Mouse (Mus musculus) liver, embryonic 16.5 days (tissue): ENCODE data around the gene Mctp2. TPM values are rescaled to one million over a fixed set of nuclear protein-coding genes. Genes with fewer than 3 reads are reported as not detected.

ENCODE experiments used
- ATAC-seq: fragments of 200-750 bp; cut with Nextera tagmentation; 2 replicates; pipeline ENCODE4 v1.8.0; 2017; ENCODE audit warnings: low read depth, mild to moderate bottlenecking, moderate number of reproducible peaks, moderate library complexity
- H3K27ac ChIP-seq: fragments of 300-500 bp; sonication (generic); 2 replicates; pipeline ENCODE4 v1.5.1; 2014; ENCODE audit warnings: mild to moderate bottlenecking, low read length
- H3K27me3 ChIP-seq: fragments of 300-500 bp; sonication (generic); 2 replicates; pipeline ENCODE4 v1.6.1; 2014; ENCODE audit warnings: low read depth, low read length, mixed read lengths; ENCODE audit not compliant: control insufficient read depth, insufficient read depth
- H3K36me3 ChIP-seq: fragments of 300-500 bp; sonication (generic); 2 replicates; pipeline ENCODE4 v1.6.1; 2014; ENCODE audit warnings: mild to moderate bottlenecking; ENCODE audit not compliant: control insufficient read depth, insufficient read depth
- H3K4me1 ChIP-seq: fragments of 300-500 bp; sonication (generic); 2 replicates; pipeline ENCODE4 v1.6.1; 2014; ENCODE audit warnings: low read depth, low read length, mixed read lengths; ENCODE audit not compliant: control insufficient read depth
- H3K4me2 ChIP-seq: fragments of 300-500 bp; sonication (generic); 2 replicates; pipeline ENCODE4 v1.6.1; 2014; ENCODE audit warnings: low read depth, low read length, mixed read lengths
- H3K4me3 ChIP-seq: fragments of 300-500 bp; sonication (generic); 2 replicates; pipeline ENCODE4 v1.5.1; 2014; ENCODE audit warnings: low read depth, mild to moderate bottlenecking, low read length
- H3K9ac ChIP-seq: fragments of 300-500 bp; sonication (generic); 2 replicates; pipeline ENCODE4 v1.6.1; 2014; ENCODE audit warnings: low read depth, low read length
- H3K9me3 ChIP-seq: fragments of 300-500 bp; sonication (generic); replicated peaks from 2 replicates; pipeline ENCODE4 v1.6.1; 2016; ENCODE audit warnings: low read length; ENCODE audit not compliant: control insufficient read depth
- WGBS: fragments of 180-500 bp; shearing (Covaris S2); extraction: QIAGEN DNeasy Blood & Tissue Kit; methylation state at CpG from one replicate; pipeline ENCODE4 v1.1.7; 2014; ENCODE audit not compliant: insufficient replicate concordance; 5-methylcytosine and 5-hydroxymethylcytosine counted together
- polyA plus RNA-seq: library from polyadenylated mRNA; unstranded; fragments of >200 nt; fragmentation: Nextera tagmentation; extraction: Ambion mirVana; gene quantifications from 2 replicates; pipeline ENCODE4 v1.2.1, GENCODE M21; 2015

Gene Mctp2
- polyA plus RNA-seq, result 0.56 and 0.61 TPM in 2 replicates

DNA sequence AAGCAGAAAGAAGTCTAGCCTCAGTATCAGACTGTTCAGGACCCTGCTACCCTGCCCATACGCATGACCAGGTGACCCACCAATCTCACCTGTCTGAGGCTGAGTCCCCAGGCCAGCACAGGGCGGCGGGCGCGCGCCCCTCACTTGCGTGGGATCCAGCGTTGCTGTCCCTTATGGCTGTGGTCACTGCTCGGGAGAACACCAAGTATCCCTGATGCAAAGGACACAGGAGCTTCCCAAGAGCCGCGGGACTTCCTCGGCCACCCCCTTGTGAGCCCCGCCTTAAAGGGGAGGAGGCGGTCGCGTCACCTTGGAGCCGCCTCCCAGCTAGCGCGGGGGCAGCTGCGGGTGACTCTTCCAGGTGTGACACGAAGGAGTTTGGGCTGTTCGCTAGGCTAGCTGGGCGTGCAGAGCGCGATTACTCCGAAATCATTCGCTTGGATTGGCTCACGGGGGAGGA lies at the start of gene Mctp2:
Gene Mctp2, minus strand, starts transcription at position 227 of the 460 bp plus-strand sequence.
- Histone ChIP-seq H3K27ac (no peak within 1 kb of the TSS), H3K4me2 (peak within 1 kb of the TSS; percentile 68), H3K9ac (peak within 1 kb of the TSS; percentile 39; the same call in 1 of the 2 replicates), H3K4me1 (no peaks in the 10 kb centered on the region), H3K27me3 (no peaks in the 10 kb centered on the region), H3K36me3 (no peaks in the 10 kb centered on the region), H3K4me3 (peak within 1 kb of the TSS; percentile 62), H3K9me3 (no peaks in the 10 kb centered on the region)
- peak; percentile 85 for ATAC-seq
- WGBS, result under 1% methylated on average over 28 of the region's 28 CpGs

GRCm38 (mm10) chr7:72345901-72346300 lies 39.5 kb upstream of the Mctp2 start:
- Histone ChIP-seq H3K27ac (no peak overlapping the region), H3K9ac (no peak overlapping the region), H3K36me3 (no peaks in the 10 kb centered on the region), H3K27me3 (no peaks in the 10 kb centered on the region), H3K4me2 (no peak overlapping the region), H3K4me1 (no peaks in the 10 kb centered on the region), H3K4me3 (no peak overlapping the region), H3K9me3 (no peaks in the 10 kb centered on the region)
- ATAC-seq, result no peak

- Histone ChIP-seq H3K9ac (no peak overlapping the region), H3K27me3 (no peaks in the 10 kb centered on the region), H3K27ac (no peak overlapping the region), H3K36me3 (no peaks in the 10 kb centered on the region), H3K4me1 (no peaks in the 10 kb centered on the region), H3K4me3 (no peak overlapping the region), H3K9me3 (no peaks in the 10 kb centered on the region), H3K4me2 (no peak overlapping the region)
- no peak for ATAC-seq
- WGBS, result 47% methylated on average over 2 of the region's 2 CpGs
These were observed 37.3 kb upstream of the Mctp2 start for GRCm38 (mm10) chr7:72343751-72344150.

DNA sequence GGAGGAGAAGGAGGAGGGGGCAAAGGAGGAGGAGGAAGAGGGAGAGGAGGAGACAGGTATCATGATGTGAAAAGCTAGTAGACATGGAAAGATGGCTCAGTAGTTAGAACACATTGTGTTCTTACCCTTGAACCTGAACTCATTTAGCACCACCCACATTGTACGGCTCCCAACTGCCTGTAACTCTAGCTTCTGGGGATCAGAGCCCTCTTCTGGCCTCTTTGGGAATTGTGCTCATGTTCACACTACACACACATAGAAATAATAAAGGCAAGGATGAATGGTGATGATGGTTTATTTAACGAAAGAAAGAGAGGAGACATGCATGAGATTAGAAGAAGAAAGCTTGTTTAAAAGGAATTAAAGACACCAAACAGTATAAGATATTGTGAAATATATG lies 36.4 kb upstream of the Mctp2 start:
- H3K9me3 ChIP-seq, result no peaks in the 10 kb centered on the region
- no peak overlapping the region for H3K4me3 ChIP-seq
- no peaks in the 10 kb centered on the region for H3K36me3 ChIP-seq
- no peak overlapping the region for H3K9ac ChIP-seq
- no peak for ATAC-seq
- no peaks in the 10 kb centered on the region for H3K4me1 ChIP-seq
- no peak overlapping the region for H3K27ac ChIP-seq
- WGBS, result 25% methylated on average over 2 of the region's 2 CpGs
- H3K4me2 ChIP-seq, result no peak overlapping the region
- H3K27me3 ChIP-seq, result no peaks in the 10 kb centered on the region

GRCm38 (mm10) chr7:72325961-72326360 lies 19.6 kb upstream of the Mctp2 start:
- no peaks in the 10 kb centered on the region for H3K9me3 ChIP-seq
- H3K4me2 ChIP-seq, result no peak overlapping the region
- H3K27ac ChIP-seq, result no peak overlapping the region
- H3K36me3 ChIP-seq, result no peaks in the 10 kb centered on the region
- H3K4me1 ChIP-seq, result no peaks in the 10 kb centered on the region
- ATAC-seq, result no peak
- 37% methylated on average over 5 of the region's 5 CpGs for WGBS
- no peak overlapping the region for H3K4me3 ChIP-seq
- H3K9ac ChIP-seq, result no peak overlapping the region
- no peaks in the 10 kb centered on the region for H3K27me3 ChIP-seq

- H3K27me3 ChIP-seq, result no peaks in the 10 kb centered on the region
- no peak for ATAC-seq
These were observed 14.5 kb upstream of the Mctp2 start for GRCm38 (mm10) chr7:72320906-72321305.

DNA sequence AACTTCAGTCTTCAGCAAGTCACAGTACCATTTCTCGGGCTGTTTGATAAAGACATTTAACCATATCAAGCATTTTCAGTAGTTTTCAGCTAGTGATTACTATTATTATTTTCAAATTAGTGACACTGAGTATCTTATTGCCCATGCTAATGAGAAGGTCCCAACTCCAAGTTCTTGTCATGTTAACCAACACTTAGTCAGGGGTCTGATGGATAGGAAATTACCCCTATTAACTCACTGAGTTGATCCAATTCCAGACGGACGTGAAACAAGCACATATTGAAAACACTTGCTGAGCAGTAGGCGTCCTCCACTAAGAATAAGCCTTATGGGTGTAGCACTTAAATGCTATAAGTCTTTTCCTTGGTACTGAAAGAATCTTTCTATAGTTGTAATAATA lies 14.0 kb upstream of the Mctp2 start:
- Histone ChIP-seq H3K9me3 (no peaks in the 10 kb centered on the region), H3K4me2 (no peak overlapping the region), H3K4me1 (no peaks in the 10 kb centered on the region), H3K9ac (no peak overlapping the region), H3K36me3 (no peaks in the 10 kb centered on the region), H3K4me3 (no peak overlapping the region), H3K27ac (no peak overlapping the region), H3K27me3 (no peaks in the 10 kb centered on the region)
- ATAC-seq, result no peak
- WGBS, result 68% methylated on average over 4 of the region's 4 CpGs

More at GRCm38 (mm10) chr7:72320906-72321305, 14.5 kb upstream of the Mctp2 start:
- H3K27ac ChIP-seq, result no peak overlapping the region
- H3K9ac ChIP-seq, result no peak overlapping the region
- WGBS, result 51% methylated on average over 4 of the region's 4 CpGs
- no peaks in the 10 kb centered on the region for H3K4me1 ChIP-seq
- no peak overlapping the region for H3K4me3 ChIP-seq
- no peaks in the 10 kb centered on the region for H3K9me3 ChIP-seq
- H3K4me2 ChIP-seq, result no peak overlapping the region
- no peaks in the 10 kb centered on the region for H3K36me3 ChIP-seq

DNA sequence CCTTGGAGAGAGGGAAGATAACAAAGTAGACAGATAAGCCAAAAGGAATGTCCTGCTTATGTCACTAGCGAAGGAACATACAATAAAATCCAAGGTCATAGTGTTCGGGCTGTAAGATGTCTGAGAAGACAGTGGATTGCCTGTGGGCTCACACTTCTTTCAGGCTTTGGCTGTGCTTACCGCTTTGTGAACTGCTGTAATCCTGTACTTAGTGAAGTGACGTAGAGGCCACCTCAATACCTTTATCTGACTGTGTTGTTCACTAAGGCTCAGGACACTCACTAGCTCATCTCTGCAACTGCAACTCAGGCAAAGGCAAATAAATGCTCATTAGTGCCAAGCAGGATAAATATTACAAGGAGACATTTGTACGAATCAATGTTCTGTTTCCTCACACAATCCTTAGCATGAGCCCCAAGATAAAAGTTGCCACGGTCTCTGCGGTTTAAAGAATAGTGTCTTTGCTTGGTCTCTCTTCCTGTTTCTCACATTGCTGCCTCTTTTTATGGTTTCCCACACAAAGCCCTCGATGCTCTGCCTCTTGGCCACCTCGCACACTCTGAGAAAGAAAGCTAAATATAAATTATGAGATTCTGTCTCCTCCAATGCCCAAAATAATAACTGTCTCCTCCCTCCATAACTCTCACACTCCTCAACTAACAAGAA lies 8.1 kb upstream of the Mctp2 start:
- H3K4me2 ChIP-seq, result no peak overlapping the region
- no peaks in the 10 kb centered on the region for H3K36me3 ChIP-seq
- H3K27ac ChIP-seq, result no peak overlapping the region
- 43% methylated on average over 9 of the region's 9 CpGs for WGBS
- no peak overlapping the region for H3K4me3 ChIP-seq
- H3K27me3 ChIP-seq, result no peaks in the 10 kb centered on the region
- H3K9me3 ChIP-seq, result no peaks in the 10 kb centered on the region
- H3K9ac ChIP-seq, result no peak overlapping the region
- H3K4me1 ChIP-seq, result no peaks in the 10 kb centered on the region
- no peak for ATAC-seq

DNA sequence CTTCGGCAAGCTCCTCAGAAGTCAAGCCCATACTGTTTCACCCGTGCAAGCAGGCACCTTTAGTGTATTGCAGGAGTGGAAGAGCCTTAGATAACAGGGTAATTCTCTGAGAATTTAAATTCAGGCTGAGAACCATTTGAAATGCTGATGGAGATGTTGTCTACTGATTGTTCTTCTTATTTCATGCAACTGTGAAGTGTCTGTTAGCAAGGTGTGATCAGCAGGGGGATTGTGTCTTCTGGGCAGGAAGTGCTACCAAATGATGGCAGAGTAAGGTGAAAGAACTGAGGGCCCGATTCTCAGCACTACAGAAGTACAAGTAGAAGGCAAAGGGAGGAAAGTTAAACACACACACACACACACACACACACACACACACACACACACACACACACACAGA lies 7.5 kb upstream of the Mctp2 start:
- 48% methylated on average over 3 of the region's 3 CpGs for WGBS
- Histone ChIP-seq H3K4me3 (no peak overlapping the region), H3K27ac (no peak overlapping the region), H3K9me3 (no peaks in the 10 kb centered on the region), H3K27me3 (no peaks in the 10 kb centered on the region), H3K36me3 (no peaks in the 10 kb centered on the region), H3K4me2 (no peak overlapping the region), H3K9ac (no peak overlapping the region), H3K4me1 (no peaks in the 10 kb centered on the region)
- no peak for ATAC-seq
